Mouse (Mus musculus) small intestine, adult 2 months (tissue): ENCODE measurements at regions not wholly inside any gene's neighbourhood (a gene's known extent, or its start where the extent isn't known, plus 50 kb on each side); places are given as distances from the start of the nearest gene placed in this dataset.

ENCODE experiments used
- H3K27ac ChIP-seq: fragments of 200-500 bp; 2 replicates; pipeline ENCODE4 v1.5.1; 2012; ENCODE audit warnings: low read depth, low read length, control low read depth, inconsistent platforms; ENCODE audit not compliant: insufficient read depth
- H3K27me3 ChIP-seq: fragments of 200-500 bp; 2 replicates; pipeline ENCODE4 v1.6.1; 2012; ENCODE audit warnings: mild to moderate bottlenecking, moderate library complexity, low read length, inconsistent platforms; ENCODE audit not compliant: control insufficient read depth, insufficient read depth
- H3K36me3 ChIP-seq: fragments of 200-500 bp; 2 replicates; pipeline ENCODE4 v1.6.1; 2012; ENCODE audit warnings: mild to moderate bottlenecking, low read length, control low read depth, inconsistent platforms; ENCODE audit not compliant: control insufficient read depth, insufficient read depth
- H3K4me1 ChIP-seq: fragments of 200-500 bp; 2 replicates; pipeline ENCODE4 v1.6.1; 2012; ENCODE audit warnings: low read length, inconsistent platforms, mixed read lengths; ENCODE audit not compliant: control insufficient read depth, insufficient read depth, insufficient read length
- H3K4me3 ChIP-seq: fragments of 200-500 bp; 2 replicates; pipeline ENCODE4 v1.5.1; 2012; ENCODE audit warnings: low read depth, mild to moderate bottlenecking, control low read depth, inconsistent platforms, low read length, moderate library complexity
- CTCF ChIP-seq: fragments of 200-500 bp; IDR thresholded peaks from 2 replicates; pipeline ENCODE4 v1.5.1; 2012; ENCODE audit warnings: low read depth, mild to moderate bottlenecking, control low read depth, inconsistent platforms, low read length, moderate library complexity, mixed read lengths; ENCODE audit not compliant: insufficient replicate concordance, insufficient read length; ENCODE audit errors: extremely low read depth
- POLR2A ChIP-seq: fragments of 200-500 bp; IDR thresholded peaks from 2 replicates; pipeline ENCODE4 v1.6.1; 2012; ENCODE audit warnings: low read depth, mild to moderate bottlenecking, control low read depth, inconsistent platforms, low read length, moderate library complexity
- WGBS: fragments of 180-500 bp; shearing (Covaris S2); methylation state at CpG from one replicate; pipeline ENCODE4 v1.1.7; 2018; 5-methylcytosine and 5-hydroxymethylcytosine counted together

GRCm38 (mm10) chr11:112953491-112953890 is 171.5 kb downstream of the Sox9 start:
- Histone ChIP-seq H3K4me3 (no peak overlapping the region), H3K4me1 (no peaks in the 10 kb centered on the region), H3K36me3 (no peaks in the 10 kb centered on the region), H3K27me3 (no peaks in the 10 kb centered on the region), H3K27ac (no peak overlapping the region)
- TF ChIP-seq CTCF (no peak), POLR2A (no peak)
- 66% methylated on average over 4 of the region's 4 CpGs for WGBS

- no peak overlapping the region for H3K27ac ChIP-seq
- no peaks in the 10 kb centered on the region for H3K4me1 ChIP-seq
- no peak overlapping the region for H3K4me3 ChIP-seq
- H3K36me3 ChIP-seq = no peaks in the 10 kb centered on the region
- WGBS = 89% methylated on average over 5 of the region's 5 CpGs
- TF ChIP-seq CTCF = no peak
- no peak for TF ChIP-seq POLR2A
- no peaks in the 10 kb centered on the region for H3K27me3 ChIP-seq
Measured at GRCm38 (mm10) chr11:112956748-112957440, 174.9 kb downstream of the Sox9 start.

GRCm38 (mm10) chr11:112959609-112960008 is 177.6 kb downstream of the Sox9 start:
- no peaks in the 10 kb centered on the region for H3K36me3 ChIP-seq
- 77% methylated on average over 5 of the region's 5 CpGs for WGBS
- TF ChIP-seq POLR2A = no peak
- no peak for TF ChIP-seq CTCF

GRCm38 (mm10) chr11:112973286-112973685 is 191.3 kb downstream of the Sox9 start:
- WGBS = 82% methylated on average over 8 of the region's 8 CpGs
- TF ChIP-seq CTCF = no peak
- TF ChIP-seq POLR2A = no peak
- H3K4me1 ChIP-seq = no peaks in the 10 kb centered on the region

More at GRCm38 (mm10) chr11:112959609-112960008, 177.6 kb downstream of the Sox9 start:
- no peak overlapping the region for H3K27ac ChIP-seq
- no peaks in the 10 kb centered on the region for H3K4me1 ChIP-seq
- H3K27me3 ChIP-seq = no peaks in the 10 kb centered on the region
- no peak overlapping the region for H3K4me3 ChIP-seq

GRCm38 (mm10) chr11:112974893-112975292 is 192.9 kb downstream of the Sox9 start:
- 90% methylated on average over 7 of the region's 7 CpGs for WGBS
- no peak for TF ChIP-seq POLR2A
- TF ChIP-seq CTCF = no peak
- no peak overlapping the region for H3K27ac ChIP-seq
- H3K4me1 ChIP-seq = no peaks in the 10 kb centered on the region
- no peaks in the 10 kb centered on the region for H3K36me3 ChIP-seq
- no peaks in the 10 kb centered on the region for H3K27me3 ChIP-seq
- H3K4me3 ChIP-seq = no peak overlapping the region

More at GRCm38 (mm10) chr11:112973286-112973685, 191.3 kb downstream of the Sox9 start:
- Histone ChIP-seq H3K27me3 (no peaks in the 10 kb centered on the region), H3K4me3 (no peak overlapping the region), H3K27ac (no peak overlapping the region), H3K36me3 (no peaks in the 10 kb centered on the region)

GRCm38 (mm10) chr11:112976914-112977785 is 195.1 kb downstream of the Sox9 start:
- H3K27me3 ChIP-seq = no peaks in the 10 kb centered on the region

GRCm38 (mm10) chr11:112978884-112979283 is 196.9 kb downstream of the Sox9 start:
- WGBS = 41% methylated on average over 6 of the region's 6 CpGs
- TF ChIP-seq POLR2A (no peak), CTCF (no peak)
- no peaks in the 10 kb centered on the region for H3K4me1 ChIP-seq

More at GRCm38 (mm10) chr11:112976914-112977785, 195.1 kb downstream of the Sox9 start:
- no peak for TF ChIP-seq POLR2A
- no peak for TF ChIP-seq CTCF
- Histone ChIP-seq H3K27ac (no peak overlapping the region), H3K36me3 (no peaks in the 10 kb centered on the region), H3K4me3 (no peak overlapping the region), H3K4me1 (no peaks in the 10 kb centered on the region)
- 66% methylated on average over 12 of the region's 12 CpGs for WGBS

More at GRCm38 (mm10) chr11:112978884-112979283, 196.9 kb downstream of the Sox9 start:
- no peak overlapping the region for H3K27ac ChIP-seq
- no peaks in the 10 kb centered on the region for H3K36me3 ChIP-seq
- no peak overlapping the region for H3K4me3 ChIP-seq
- H3K27me3 ChIP-seq = no peaks in the 10 kb centered on the region
